Mouse (Mus musculus): ENCODE results near the gene Tmem95.

Tmem95 gene

GRCm38 (mm10) chr11:69838714-69839104 is 39.1 kb downstream of the Tmem95 start:
- no peak for DNase-seq

- peak; percentile 90 for DNase-seq
Observed at GRCm38 (mm10) chr11:69837952-69838713, 39.7 kb downstream of the Tmem95 start, which contains the start of gene Tmem256. Gene Tmem256, plus strand, starts transcription at chr11:69838514.

GRCm38 (mm10) chr11:69837604-69837951 is 40.2 kb downstream of the Tmem95 start, which contains the start of gene Nlgn2:
Gene Nlgn2, minus strand, starts transcription at chr11:69837784.
- DNase-seq = no peak

GRCm38 (mm10) chr11:69836703-69837576 is 40.9 kb downstream of the Tmem95 start:
- DNase-seq = peak; percentile 61

- DNase-seq = no peak
Observed at GRCm38 (mm10) chr11:69835966-69836335, 41.9 kb downstream of the Tmem95 start.

- no peak for DNase-seq
Observed at GRCm38 (mm10) chr11:69835326-69835965, 42.4 kb downstream of the Tmem95 start.

- DNase-seq = no peak
Observed at GRCm38 (mm10) chr11:69834001-69834549, 43.7 kb downstream of the Tmem95 start.

- no peak for DNase-seq
Observed at GRCm38 (mm10) chr11:69833554-69833953, 44.3 kb downstream of the Tmem95 start.

GRCm38 (mm10) chr11:69828832-69829231 is 49.0 kb downstream of the Tmem95 start:
- DNase-seq = no peak

All from right cerebral cortex, postnatal 4 days (tissue).